Mouse (Mus musculus) spleen, postnatal 10 days (tissue): ENCODE data around the gene Atp5h.
"Not testable (repeated sequence)": the region's sequence is repeated elsewhere in the genome, so short reads cannot be mapped to it uniquely, and the experiment has no call there.

Source experiments
- DNase-seq, 2 experiments: peaks; one replicate each; pipeline ENCODE4 v3.0.0; 2021 to 2022; ENCODE audit warnings: low spot score in 2 of 2

Gene Atp5h

GRCm38 (mm10) chr11:115400126-115400525 is 19.6 kb downstream of the Atp5h start:
- no peak for DNase-seq

- DNase-seq = no peak
These were observed 21.7 kb downstream of the Atp5h start for GRCm38 (mm10) chr11:115398085-115398484.

DNA sequence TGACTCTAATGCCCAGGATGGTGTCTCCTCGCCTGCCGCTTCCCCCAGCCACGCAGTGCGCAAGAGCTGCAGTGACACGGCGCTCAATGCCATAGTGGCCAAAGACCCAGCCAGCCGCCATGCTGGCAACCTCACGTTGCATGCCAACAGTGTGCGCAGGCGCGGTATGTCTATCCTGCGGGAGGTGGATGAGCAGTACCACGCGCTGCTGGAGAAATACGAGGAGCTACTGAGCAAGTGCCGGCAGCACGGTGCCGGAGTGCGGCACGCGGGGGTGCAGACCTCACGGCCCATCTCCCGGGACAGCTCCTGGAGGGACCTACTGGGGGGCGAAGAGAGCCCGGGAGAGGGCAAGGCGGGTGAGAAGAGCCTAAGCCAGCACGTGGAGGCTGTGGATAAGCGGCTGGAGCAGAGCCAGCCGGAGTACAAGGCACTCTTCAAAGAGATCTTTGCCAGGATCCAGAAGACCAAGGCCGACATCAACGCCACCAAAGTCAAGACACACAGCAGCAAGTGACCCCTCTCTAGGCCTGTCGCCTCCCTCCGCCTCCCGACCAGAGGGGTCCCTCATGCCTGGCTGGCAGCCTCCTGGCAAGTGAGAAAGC is 25.9 kb downstream of the Atp5h start:
- DNase-seq = no peak

- no peak for DNase-seq
These were observed 28.4 kb downstream of the Atp5h start for GRCm38 (mm10) chr11:115391358-115391757.

GRCm38 (mm10) chr11:115386859-115387258 is 32.9 kb downstream of the Atp5h start:
- not testable (repeated sequence) for DNase-seq

DNA sequence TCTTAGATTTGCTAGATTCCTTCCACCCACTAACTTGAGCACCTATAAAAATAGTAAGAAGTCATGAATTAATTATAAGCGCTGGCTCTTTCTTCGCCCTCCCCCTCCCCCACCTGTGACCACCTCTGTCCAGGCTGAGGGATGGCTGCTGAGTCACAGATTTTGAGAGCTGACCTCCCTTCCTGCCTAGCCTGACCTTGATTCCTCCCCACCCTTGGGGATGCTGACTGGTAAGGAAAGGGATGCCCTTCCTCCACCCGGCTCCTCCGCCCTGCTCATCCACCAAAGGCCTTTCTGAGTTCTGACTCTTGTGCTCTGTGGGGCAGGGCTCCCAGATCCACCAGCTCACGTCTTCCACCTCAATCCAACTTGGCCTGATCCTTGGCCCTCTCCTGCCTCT is 35.2 kb downstream of the Atp5h start:
- DNase-seq = no peak

DNA sequence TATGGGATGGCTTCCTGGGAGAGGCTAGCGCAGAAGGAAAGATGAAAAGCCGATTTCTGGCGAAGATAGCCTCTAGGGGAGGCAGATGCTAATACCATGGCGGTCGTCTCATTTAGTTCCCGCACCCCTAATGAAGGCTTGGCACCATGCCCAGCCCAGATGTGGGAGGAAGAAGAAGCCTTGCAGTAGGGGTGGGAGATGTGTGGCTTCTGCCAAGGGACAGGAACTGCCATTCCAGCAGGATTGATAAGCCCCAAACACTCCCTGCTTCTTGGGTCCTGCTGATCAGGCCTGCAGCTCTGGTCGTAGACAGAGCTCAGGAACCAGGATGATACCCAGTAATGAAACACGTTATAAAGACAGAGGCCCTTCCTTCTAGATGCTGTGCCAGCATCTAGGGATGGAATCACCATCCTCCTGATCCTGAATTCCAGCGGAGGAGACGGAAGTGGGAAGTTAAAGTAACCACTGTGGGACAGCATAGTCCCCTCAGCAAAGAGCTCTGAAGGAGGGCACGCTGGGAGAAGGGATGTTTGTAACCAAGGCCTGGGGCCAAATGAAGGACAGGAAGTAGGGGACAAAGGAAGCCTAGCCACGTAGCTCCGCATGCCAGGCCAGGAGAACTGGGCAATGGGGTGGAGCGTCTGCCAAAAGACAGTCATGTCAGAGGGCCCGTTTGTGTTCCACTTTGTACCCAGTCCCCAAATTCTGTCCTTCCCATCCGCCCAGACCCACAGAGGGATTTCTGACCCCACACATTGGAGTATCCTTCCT is 35.9 kb downstream of the Atp5h start:
- no peak for DNase-seq

GRCm38 (mm10) chr11:115382891-115383290 is 36.9 kb downstream of the Atp5h start:
- no peak for DNase-seq

GRCm38 (mm10) chr11:115381743-115382539 is 37.8 kb downstream of the Atp5h start, which contains the start of gene Cdr2l:
Cdr2l (plus strand) TSS chr11:115381916.
- DNase-seq = peak in 1 of 2 experiments; percentile 50

GRCm38 (mm10) chr11:115381276-115381675 is 38.5 kb downstream of the Atp5h start:
- DNase-seq = no peak

- no peak for DNase-seq
These were observed 41.9 kb downstream of the Atp5h start for GRCm38 (mm10) chr11:115377854-115378253.

DNA sequence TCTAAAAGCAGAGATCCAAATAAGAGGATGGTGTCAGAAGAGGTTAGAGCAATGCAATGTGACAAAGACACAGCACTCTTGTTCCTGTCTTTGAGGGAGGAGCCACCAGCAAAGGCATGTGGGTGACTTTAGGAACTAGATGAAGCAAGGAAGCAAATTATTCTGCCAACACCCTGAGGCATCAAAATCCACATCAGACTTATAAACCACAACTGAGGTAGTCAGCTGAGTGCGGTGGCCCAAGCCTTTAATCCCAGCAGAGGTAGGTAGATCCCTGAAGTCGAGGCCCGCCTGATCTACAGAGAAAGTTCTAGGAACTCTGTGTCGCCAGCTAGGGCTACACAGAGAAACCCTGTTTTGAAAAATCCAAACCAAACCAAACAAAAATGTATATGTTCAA is 42.5 kb downstream of the Atp5h start:
- DNase-seq = no peak

- no peak for DNase-seq
These were observed 43.0 kb downstream of the Atp5h start for GRCm38 (mm10) chr11:115376722-115377121.

- DNase-seq = no peak
These were observed 44.9 kb downstream of the Atp5h start for GRCm38 (mm10) chr11:115374695-115375425.

DNA sequence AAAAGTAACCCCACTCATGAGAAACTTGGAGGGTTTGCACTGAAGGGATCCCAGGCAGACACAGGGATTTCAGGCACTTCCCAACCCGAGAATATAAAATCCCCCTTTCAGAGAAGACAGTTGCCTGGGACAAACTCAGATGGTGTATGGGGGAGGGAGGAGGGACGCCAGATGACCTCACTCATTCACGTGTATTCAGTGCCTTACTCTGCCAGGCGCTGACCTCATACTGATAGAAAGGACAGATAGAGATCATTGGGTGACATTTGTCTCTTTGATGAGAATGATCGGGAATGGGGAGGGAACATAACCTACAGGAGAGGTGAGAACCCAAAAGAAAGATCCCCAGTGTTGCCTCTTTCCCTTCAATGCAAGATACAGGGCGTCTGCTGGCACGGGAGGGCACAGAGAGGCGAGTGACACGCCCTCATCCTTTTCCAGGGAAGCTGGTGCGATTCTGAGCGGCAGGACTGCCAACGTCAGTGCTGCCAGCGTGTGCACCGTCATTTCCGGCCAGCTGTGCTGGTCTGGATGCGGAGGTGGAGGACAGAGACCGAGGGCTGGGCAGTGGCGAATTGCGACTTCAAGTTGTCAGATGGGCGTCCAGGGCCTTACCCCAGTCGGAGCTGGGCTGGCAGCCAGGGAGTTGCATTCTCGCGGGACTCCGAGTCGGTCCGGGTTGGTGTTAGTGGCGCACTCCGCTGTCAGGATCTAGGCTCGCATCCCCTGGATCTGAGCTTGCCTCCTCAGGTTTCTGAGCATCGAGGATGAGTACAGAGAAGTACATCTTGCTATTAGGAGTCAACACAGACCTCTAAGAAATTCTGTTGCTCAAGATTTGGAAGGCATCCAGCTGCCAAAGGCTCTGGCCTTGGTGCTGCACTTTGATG is 45.7 kb downstream of the Atp5h start:
- DNase-seq = peak in 1 of 2 experiments; percentile 37

GRCm38 (mm10) chr11:115372737-115373136 is 47.0 kb downstream of the Atp5h start:
- DNase-seq = no peak

DNA sequence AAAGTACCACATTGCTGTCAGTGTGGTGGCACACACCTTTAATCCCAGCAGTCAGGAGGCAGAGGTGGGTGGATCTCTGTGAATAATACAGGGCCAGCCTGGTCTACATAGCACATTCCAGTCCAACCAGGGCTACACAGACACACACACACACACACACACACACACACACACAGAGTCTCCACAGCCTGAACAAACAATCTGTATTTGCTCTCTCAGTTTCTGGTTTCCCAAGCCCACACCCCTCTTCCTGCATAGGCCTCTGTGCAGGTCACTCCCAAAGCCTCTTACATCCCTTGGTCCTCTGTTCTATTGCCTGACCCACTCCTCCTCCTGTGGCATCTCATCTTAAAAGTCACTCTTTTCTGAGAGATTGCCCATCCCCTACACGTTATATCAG is 47.7 kb downstream of the Atp5h start:
- no peak for DNase-seq

GRCm38 (mm10) chr11:115371354-115371753 is 48.4 kb downstream of the Atp5h start:
- DNase-seq = no peak

GRCm38 (mm10) chr11:115370368-115370767 is 49.4 kb downstream of the Atp5h start:
- no peak for DNase-seq

DNA sequence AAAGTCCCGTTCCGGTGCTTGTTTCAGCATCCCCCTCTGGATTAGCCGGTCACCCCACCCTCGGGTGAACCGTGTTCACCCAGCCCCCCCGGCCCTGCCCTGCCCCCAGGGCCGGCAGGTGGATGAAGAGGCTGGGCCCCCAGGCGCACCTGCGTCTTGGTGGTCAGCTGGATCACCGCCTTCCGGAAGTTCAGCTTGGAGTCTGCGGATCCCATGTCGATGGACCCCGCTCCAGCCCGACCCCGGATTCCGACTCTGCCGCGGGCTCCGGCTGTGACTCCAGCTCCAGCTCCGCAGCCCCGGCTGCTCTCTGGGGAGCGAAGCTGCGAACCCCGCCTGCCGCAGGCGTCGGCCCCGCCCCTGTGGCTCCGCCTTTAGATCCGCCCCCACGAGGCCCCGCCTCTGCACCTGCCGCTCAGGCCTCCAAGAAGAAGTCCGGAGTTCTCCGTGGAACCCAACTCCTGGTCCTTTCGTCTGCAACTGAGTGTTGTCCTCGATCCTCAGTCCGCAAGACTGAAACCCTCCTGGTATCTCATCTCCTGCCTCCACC is 52.3 kb downstream of the Atp5h start, which contains the start of gene Hid1:
TSS of gene Hid1 (minus strand) at position 362 of the 550 bp plus-strand sequence.
- DNase-seq = peak; percentile 46 to 77
